Mouse (Mus musculus) heart, adult 2 months (tissue): ENCODE results near the gene Gak.

Experiments
- CTCF ChIP-seq: fragments of 200-600 bp; IDR thresholded peaks from 2 replicates; pipeline ENCODE4 v1.8.1; 2022; ENCODE audit warnings: antibody characterized with exemption, mild to moderate bottlenecking, moderate library complexity
- EP300 ChIP-seq: fragments of 200-500 bp; IDR thresholded peaks from 2 replicates; pipeline ENCODE4 v1.6.1; 2011; ENCODE audit warnings: low read depth, low read length, control low read depth; ENCODE audit not compliant: insufficient read depth
- POLR2A ChIP-seq: fragments of 200-500 bp; IDR thresholded peaks from 2 replicates; pipeline ENCODE4 v1.6.1; 2011; ENCODE audit warnings: mild to moderate bottlenecking, low read depth, low read length, control low read depth; ENCODE audit not compliant: insufficient read depth

- TF ChIP-seq CTCF (no peak), POLR2A (no peak), EP300 (no peak)
These were observed 33.2 kb upstream of the Gak start for GRCm38 (mm10) chr5:108662772-108663171.
